Mouse (Mus musculus) E14TG2a.4 (cell line): ENCODE results near the gene Pole4.

Source experiments
- CTCF ChIP-seq: conservative IDR thresholded peaks from 2 replicates; pipeline ENCODE4 v1.5.1; 2014; ENCODE audit warnings: low read length
- POU5F1 ChIP-seq: IDR thresholded peaks from 2 replicates; pipeline ENCODE4 v1.6.1; 2014; ENCODE audit warnings: low read length, borderline replicate concordance

- no peak for TF ChIP-seq CTCF
- TF ChIP-seq POU5F1: no peak
Measured at GRCm38 (mm10) chr6:82727206-82727605, 22.0 kb upstream of the Pole4 start.
